Mouse (Mus musculus): ENCODE data around the gene Mpst. TPM values are rescaled to one million over a fixed set of nuclear protein-coding genes. Genes with fewer than 3 reads are reported as not detected.

Gene Mpst
- total and polyA plus RNA-seq, 3 experiments = 38.6 to 86.7 TPM; not detected in 1

GRCm38 (mm10) chr15:78425230-78425629, 19.0 kb downstream of the Mpst start:
- Histone ChIP-seq H3K9ac (ENCODE audit: control insufficient read depth, low read depth, low read length, poor library complexity, severe bottlenecking) (no peak overlapping the region), H3K4me1 (ENCODE audit: control insufficient read depth in 1 of 2, insufficient read depth in 2 of 2, low read length in 2 of 2) (peaks cover 0 to 5% of the 10 kb centered on the region in 2 experiments; a peak in 1 of 4 replicates), H3K27me3 (ENCODE audit: control insufficient read depth in 1 of 2, insufficient read depth in 2 of 2, low read length in 2 of 2) (peaks cover 0 to 1% of the 10 kb centered on the region in 2 experiments; a peak in 2 of 4 replicates), H3K9me3 (replicated peaks; ENCODE audit: insufficient read depth, low read length) (no peaks in the 10 kb centered on the region), H3K79me2 (ENCODE audit: control insufficient read depth, insufficient read depth, low read length, poor library complexity) (no peaks in the 10 kb centered on the region), H3K4me3 (ENCODE audit: control insufficient read depth in 1 of 2, insufficient read depth in 1 of 2, low read depth in 2 of 2, low read length in 2 of 2) (no peak overlapping the region), H3K27ac (ENCODE audit: control insufficient read depth, low read depth, low read length) (no peak overlapping the region), H3K36me3 (ENCODE audit: control insufficient read depth in 1 of 2, insufficient read depth in 2 of 2, low read length in 2 of 2) (peaks cover 0 to 2% of the 10 kb centered on the region in 2 experiments; a peak in 1 of 4 replicates)
- DNase-seq (ENCODE audit: low read depth, low spot score) = no peak
- TF ChIP-seq POLR2AphosphoS5 (IDR thresholded peaks at IDR 0.05; ENCODE audit: borderline replicate concordance, low read depth, low read length) (no peak), CTCF (IDR thresholded peaks at IDR 0.05 in 2 of 3, conservative IDR thresholded peaks at IDR 0.05 in 1 of 3; ENCODE audit: control insufficient read depth in 1 of 3, insufficient read depth in 1 of 3, low read depth in 2 of 3, low read length in 3 of 3, poor library complexity in 1 of 3, severe bottlenecking in 1 of 3) (peak in 2 of 3 experiments; percentile 5 to 16; a peak in 2 of 6 replicates)

- Histone ChIP-seq H3K4me1 (ENCODE audit: control insufficient read depth in 1 of 2, insufficient read depth in 2 of 2, low read length in 2 of 2) (no peaks in the 10 kb centered on the region), H3K79me2 (ENCODE audit: control insufficient read depth, insufficient read depth, low read length, poor library complexity) (no peaks in the 10 kb centered on the region), H3K9ac (ENCODE audit: control insufficient read depth, low read depth, low read length, poor library complexity, severe bottlenecking) (no peak within 1 kb of the TSS), H3K27me3 (ENCODE audit: control insufficient read depth in 1 of 2, insufficient read depth in 2 of 2, low read length in 2 of 2) (no peaks in the 10 kb centered on the region), H3K36me3 (ENCODE audit: control insufficient read depth in 1 of 2, insufficient read depth in 2 of 2, low read length in 2 of 2) (no peaks in the 10 kb centered on the region), H3K9me3 (replicated peaks; ENCODE audit: insufficient read depth, low read length) (no peaks in the 10 kb centered on the region), H3K27ac (ENCODE audit: control insufficient read depth, low read depth, low read length) (no peak within 1 kb of the TSS), H3K4me3 (ENCODE audit: control insufficient read depth in 1 of 2, insufficient read depth in 1 of 2, low read depth in 2 of 2, low read length in 2 of 2) (no peak within 1 kb of the TSS)
- TF ChIP-seq KAT2A (conservative IDR thresholded peaks at IDR 0.05; ENCODE audit: low read depth, low read length) (no peak), MYB (IDR thresholded peaks at IDR 0.05; ENCODE audit: low read depth, low read length) (no peak), UBTF (IDR thresholded peaks at IDR 0.05; ENCODE audit: borderline replicate concordance, insufficient read depth, low read depth, low read length) (no peak), CHD1 (IDR thresholded peaks at IDR 0.05; ENCODE audit: low read depth, low read length) (no peak), TBP (IDR thresholded peaks at IDR 0.05; ENCODE audit: low read depth, low read length) (no peak), TCF12 (IDR thresholded peaks at IDR 0.05; ENCODE audit: low read depth, low read length) (no peak), MYC (IDR thresholded peaks at IDR 0.05; ENCODE audit: low read depth, low read length) (no peak), ZNF384 (IDR thresholded peaks at IDR 0.05; ENCODE audit: low read depth, low read length) (no peak), EP300 (IDR thresholded peaks at IDR 0.05; ENCODE audit: low read depth in 1 of 2, low read length in 2 of 2) (no peak), CTCF (IDR thresholded peaks at IDR 0.05 in 2 of 3, conservative IDR thresholded peaks at IDR 0.05 in 1 of 3; ENCODE audit: control insufficient read depth in 1 of 3, insufficient read depth in 1 of 3, low read depth in 2 of 3, low read length in 3 of 3, poor library complexity in 1 of 3, severe bottlenecking in 1 of 3) (no peak), NELFE (IDR thresholded peaks at IDR 0.05; ENCODE audit: low read depth, low read length) (no peak), RCOR1 (IDR thresholded peaks at IDR 0.05; ENCODE audit: low read depth, low read length) (no peak), ZC3H11A (IDR thresholded peaks at IDR 0.05; ENCODE audit: low read depth, low read length) (no peak), MAX (IDR thresholded peaks at IDR 0.05; ENCODE audit: low read length) (no peak), POLR2AphosphoS2 (IDR thresholded peaks at IDR 0.05; ENCODE audit: low read length) (no peak), JUND (IDR thresholded peaks at IDR 0.05; ENCODE audit: low read depth, low read length) (no peak), GABPA (IDR thresholded peaks at IDR 0.05; ENCODE audit: low read depth, low read length) (no peak)
- DNase-seq (ENCODE audit: low read depth, low spot score) = no peak
These were observed 22.3 kb downstream of the Mpst start, which contains the start of gene Kctd17 for GRCm38 (mm10) chr15:78428391-78429138. Kctd17 (plus strand) TSS chr15:78428564.
